Mouse (Mus musculus): Measurements from ENCODE around the gene Atp6v1a.

DNA sequence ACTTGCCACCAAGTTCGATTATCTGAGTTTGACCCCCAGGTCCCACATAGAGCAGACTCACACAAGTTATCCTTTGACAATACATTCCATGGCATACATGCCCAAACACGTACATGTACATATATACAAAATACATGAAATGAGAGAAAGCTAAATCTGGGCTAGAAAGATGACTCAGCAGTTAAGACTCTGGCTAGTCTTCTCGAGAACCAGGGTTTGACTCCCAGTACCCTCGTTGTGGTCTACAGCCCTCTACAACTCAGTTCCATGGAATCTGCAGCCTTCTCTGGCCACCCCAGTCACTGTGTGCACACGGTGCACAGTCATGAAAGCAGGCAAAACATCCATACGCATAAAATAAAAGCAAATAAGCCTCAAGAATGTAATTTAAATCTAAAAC is 87.1 kb downstream of the Atp6v1a start:
- TF ChIP-seq CTCF (IDR thresholded peaks at IDR 0.05) (no peak), EP300 (IDR thresholded peaks at IDR 0.05) (no peak)
